Mouse (Mus musculus): ENCODE data around the gene Ctsc. TPM values are rescaled to one million over a fixed set of nuclear protein-coding genes. Genes with fewer than 3 reads are reported as not detected.
"Not testable (repeated sequence)": the region's sequence is repeated elsewhere in the genome, so short reads cannot be mapped to it uniquely, and the experiment has no call there.

The Ctsc gene
- 34.9 and 42.8 TPM in 2 replicates for polyA plus RNA-seq (2012; rRNA removed)

DNA sequence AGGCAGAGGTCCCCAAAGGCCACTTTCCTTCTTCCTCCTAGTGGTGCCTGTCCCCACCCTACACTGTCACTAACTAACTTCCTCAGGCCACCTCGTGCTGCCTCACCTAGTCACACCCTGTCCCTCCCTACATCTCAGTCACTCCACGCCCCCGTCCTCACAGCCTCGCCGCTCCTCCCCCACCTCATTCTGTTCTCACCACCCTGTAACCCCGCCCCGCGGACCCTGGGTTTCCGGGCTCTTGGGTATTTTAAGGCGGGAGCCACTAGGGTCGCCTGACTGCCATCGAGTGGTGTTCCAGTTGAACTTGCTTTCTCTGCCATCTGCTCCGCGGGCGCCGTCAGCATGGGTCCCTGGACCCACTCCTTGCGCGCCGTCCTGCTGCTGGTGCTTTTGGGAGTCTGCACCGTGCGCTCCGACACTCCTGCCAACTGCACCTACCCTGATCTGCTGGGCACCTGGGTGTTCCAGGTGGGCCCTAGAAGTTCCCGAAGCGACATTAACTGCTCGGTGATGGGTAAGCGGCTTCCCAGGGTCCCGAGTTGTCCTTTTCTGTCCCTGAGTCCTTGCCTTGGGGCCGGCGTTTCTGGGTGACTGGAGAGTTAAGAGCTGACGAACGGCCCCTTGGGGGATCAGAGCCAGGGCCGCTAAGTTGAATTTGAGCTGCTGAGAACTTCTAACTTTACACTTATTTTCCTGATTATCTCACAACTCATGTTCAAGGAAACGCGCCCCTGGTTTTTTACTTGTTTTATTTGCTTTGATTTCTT, at the start of gene Ctsc:
Gene Ctsc (plus strand): TSS at position 228 of the 770 bp plus-strand sequence.
- DNase-seq (ENCODE audit: low spot score), result peak; percentile 65

- no peak for DNase-seq (ENCODE audit: low spot score)
Measured at GRCm38 (mm10) chr7:88229051-88229450, 48.8 kb upstream of the Ctsc start.

DNA sequence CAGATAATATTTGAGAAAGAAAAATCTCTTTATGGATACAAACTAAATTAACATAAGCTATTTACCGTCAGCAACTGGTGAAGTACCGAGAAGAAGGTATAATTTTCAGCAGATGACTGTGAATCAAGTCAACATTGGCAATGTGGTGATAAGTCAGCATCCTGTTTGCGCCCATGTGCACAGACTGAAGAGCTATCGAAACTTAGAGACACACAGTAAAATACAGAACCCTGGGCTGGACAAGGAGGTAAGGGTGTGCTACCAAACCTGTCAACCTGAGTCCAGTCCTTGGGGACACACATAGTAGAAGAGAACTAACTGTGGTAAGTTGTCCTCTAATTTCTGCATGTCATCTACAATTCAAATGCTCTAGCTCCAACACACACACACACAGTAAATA, 47.8 kb upstream of the Ctsc start:
- no peak for DNase-seq (ENCODE audit: low spot score)

DNA sequence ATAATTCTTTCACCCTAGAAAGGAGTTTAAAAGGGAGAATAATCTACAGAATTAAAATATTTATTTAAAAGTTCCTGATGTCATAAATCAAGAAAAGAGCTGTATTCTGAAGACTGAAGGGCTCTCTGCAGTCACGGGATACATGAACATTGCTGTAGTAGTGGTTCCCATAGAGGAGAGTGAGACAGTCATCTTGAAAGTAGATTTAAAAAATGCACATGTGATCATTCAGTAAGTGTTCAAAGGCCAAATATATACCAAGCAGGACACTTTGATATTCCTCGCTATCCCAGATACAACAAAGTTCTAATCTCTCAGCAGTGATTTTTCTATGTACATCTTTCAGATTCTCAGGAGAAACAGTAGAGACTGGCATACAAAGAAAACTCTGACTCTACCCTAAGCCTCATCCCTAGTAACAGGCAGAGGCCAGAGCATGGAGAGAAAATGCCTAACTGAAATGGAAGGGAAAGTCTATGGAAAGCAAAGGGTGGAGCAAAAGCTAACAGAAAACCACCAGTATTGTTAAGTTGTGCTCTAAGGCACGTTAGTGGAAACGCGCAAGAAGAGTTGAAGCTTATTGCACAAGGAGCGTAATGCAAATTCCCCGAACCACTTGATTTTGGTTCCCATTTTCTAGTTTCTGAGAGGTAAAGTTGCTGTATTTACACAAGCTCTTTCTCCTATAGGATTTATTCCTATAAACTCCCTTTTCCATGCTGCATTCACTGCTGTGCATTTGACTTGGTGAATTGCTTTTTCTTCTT, 46.9 kb upstream of the Ctsc start:
- DNase-seq (ENCODE audit: low spot score), result no peak

GRCm38 (mm10) chr7:88243059-88243458, 34.8 kb upstream of the Ctsc start:
- DNase-seq (ENCODE audit: low spot score), result no peak

DNA sequence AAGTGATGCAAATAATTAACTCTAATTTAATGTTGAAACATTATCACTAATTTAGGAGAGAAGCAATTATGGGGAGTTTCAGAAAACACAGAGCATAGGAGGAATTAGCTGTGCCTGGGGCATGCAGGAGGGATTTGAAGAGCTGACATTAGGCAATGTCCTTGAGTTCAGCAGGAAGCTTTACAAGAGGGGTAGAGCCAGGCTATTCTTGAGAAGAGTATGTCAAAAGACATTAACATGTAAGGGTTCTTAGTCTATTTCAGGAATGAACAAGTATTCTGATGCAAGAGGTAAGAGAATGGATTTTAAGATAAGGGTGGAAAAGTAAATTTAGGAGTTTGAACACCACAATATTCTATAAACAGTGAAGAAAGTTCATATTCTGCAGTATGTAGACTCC, 33.4 kb upstream of the Ctsc start:
- DNase-seq (ENCODE audit: low spot score), result no peak

- not testable (repeated sequence) for DNase-seq (ENCODE audit: low spot score)
Measured at GRCm38 (mm10) chr7:88250380-88250779, 27.5 kb upstream of the Ctsc start.

DNA sequence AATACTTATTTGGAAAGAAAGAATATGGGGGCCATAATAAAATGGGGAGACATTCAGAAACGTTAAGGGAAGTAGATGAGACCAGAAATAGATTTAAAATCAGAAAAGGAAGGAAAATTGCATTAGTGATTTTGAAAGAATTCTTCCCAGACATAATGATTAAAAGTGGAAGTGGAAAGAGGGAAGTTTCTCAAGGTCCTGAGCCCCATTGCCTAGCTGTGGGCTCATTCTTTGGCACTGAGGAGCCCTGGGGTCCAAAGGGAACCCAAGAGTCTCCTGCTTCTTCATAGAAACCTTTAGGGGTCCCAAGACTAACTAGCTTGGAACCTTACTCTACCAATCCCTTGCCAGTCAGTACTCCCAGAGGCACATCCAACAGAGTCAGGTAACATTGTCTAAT, 26.4 kb upstream of the Ctsc start:
- DNase-seq (ENCODE audit: low spot score), result no peak

DNA sequence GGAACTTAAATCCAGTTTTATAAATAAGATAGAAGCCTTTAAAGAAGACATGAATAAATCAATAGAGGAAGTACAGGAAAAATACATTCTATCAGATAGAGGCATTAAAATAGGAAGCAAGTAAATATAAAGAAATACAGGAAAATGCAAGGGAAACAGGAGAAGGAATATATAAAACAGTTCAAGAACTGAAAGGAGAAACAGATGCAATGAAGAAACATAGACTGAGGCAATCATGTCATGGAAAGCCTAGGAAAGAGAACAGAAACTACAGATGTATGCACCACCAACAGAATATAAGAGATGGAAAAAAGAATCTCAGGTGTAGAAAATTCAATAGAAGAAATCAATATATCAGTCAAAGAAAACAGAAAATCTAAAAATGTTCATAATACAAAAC, 25.8 kb upstream of the Ctsc start:
- DNase-seq (ENCODE audit: low spot score), result no peak

DNA sequence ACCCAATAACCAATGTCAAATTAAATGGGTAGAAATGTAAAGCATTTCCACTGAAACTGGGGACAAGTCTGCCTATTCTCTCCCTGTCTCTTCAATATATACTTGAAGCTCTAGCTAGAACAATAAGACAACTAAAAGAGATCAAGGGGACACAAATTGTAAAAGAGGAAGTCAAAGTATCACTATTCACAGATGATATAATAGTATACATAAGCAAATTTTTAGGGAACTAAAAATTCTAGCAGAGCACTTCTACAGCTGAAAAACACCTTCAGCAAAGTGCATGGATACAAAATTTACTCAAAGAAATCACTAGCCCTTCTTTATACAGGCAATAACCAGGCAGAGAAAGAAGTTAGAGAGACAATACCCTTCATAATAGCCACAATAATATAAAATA, 23.0 kb upstream of the Ctsc start:
- no peak for DNase-seq (ENCODE audit: low spot score)

DNA sequence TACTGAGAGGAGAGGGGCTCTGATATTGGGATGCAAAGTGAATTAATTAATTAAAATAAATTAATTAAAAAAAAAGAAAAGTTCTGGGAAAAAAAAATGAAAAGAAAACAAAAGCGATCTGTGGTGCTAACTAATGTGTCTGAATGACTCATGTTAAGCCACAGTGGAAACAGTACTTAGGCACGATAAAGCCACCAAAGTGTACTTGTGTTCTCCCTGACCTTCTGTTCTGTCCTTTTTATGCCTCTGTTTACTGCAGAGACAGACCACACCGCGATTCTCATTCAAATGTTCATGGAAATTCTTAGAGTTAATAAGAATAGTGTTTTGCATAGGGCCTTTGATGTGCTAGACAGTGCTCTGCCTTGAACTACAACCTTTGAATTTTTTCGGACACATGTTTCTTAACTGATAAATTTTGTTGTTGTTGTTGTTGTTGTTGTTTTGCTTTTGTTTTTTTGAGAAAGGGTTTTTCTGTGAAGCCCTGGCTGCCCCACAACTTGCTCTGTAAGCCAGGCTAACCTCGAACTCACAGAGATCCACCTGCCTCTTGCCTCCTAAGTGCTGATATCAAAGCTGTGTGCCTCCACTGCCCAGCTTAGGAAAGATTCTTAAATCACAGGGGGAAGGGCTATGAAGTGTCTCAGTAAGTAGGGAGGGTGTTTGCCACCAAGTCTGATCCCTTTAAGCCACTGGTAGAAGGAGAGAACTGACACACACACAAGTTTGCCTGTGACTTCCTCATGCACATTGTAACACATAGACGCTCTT, 18.5 kb upstream of the Ctsc start:
- no peak for DNase-seq (ENCODE audit: low spot score)

DNA sequence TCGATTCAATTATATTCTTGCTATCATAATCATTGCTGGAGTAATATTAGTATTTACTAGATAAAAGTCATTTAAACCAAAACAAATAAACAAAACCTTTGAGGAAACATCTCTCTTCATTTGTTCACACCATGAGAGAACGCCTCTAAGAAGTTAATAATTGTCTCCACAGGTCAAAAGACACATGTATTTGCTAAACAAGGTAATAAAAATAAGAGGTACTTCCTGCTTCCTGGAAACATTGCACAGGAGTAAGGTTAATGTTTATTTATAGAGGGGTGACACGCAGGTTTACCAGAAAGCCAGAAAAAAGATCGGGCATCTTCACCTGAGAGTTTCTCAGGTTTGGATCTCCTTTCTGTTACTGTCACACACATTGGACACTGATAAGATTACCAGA, 16.1 kb upstream of the Ctsc start:
- no peak for DNase-seq (ENCODE audit: low spot score)

DNA sequence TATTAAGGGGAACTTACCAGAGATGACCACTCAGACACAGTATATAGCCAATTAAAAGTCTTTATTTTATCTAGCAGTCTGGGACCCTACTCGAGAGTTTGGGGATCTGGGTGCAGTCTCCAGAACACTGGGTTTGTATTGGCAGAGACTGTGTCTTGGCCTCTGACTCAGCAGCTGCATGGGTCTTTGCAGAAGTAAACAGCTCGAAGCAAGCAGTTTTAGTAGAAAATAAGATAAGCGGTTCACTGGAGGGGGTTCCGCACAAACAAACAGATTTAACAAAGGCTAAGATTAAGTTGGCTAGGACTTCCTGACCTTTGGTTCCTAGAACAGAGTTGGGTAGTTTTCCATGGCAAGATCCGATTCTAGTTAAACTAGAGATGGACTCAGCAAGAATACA, 13.0 kb upstream of the Ctsc start:
- no peak for DNase-seq (ENCODE audit: low spot score)

DNA sequence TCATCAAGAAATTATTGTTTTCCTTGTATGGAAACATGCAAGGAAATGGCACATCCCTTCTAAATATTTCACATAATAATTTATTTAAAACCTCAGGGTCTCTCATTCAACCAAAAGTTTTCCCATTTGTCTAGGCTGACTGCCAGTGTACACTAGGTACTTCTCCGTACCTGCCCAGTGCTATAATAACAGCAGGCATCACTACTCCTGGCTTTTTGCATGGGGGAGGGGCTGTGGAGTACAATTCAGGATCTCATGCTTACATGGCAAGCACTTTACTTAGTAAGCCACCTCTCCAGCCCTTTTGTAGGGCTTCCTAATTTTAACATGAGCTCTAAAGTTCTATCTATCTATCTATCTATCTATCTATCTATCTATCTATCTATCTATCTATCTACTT, 8.0 kb upstream of the Ctsc start:
- DNase-seq (ENCODE audit: low spot score), result no peak

- no peak for DNase-seq (ENCODE audit: low spot score)
Measured at GRCm38 (mm10) chr7:88271531-88271930, 6.4 kb upstream of the Ctsc start.

GRCm38 (mm10) chr7:88276914-88277765, 745 bp upstream of the Ctsc start:
- no peak for DNase-seq (ENCODE audit: low spot score)

DNA sequence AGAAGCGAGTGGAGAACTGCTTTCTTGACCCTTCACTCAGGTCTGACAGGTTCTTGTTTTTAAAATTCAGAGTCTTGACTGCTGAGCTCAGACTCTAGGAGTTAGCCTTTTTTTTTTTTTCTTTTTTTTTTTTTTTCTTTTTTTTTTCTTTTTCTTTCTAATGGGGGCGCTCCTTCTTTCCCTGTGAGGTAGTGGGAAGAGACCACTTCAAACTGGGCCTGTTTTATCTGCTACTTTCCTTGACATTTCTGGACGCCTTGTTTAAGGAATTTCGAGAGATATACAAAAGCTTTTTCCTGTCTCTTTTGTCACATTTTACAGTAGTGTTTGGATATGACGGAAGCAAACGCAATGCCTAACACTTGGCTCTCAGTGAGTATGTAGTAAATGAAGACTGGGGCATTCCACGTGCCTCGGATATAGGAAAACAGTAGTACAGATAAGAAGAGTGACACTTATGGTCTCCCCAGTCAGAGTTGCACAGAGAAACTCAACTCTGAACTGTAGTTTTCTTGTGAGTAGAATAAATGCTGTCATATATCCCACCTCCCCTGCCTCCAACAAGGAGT, 827 bp downstream of the Ctsc start:
- no peak for DNase-seq (ENCODE audit: low spot score)

DNA sequence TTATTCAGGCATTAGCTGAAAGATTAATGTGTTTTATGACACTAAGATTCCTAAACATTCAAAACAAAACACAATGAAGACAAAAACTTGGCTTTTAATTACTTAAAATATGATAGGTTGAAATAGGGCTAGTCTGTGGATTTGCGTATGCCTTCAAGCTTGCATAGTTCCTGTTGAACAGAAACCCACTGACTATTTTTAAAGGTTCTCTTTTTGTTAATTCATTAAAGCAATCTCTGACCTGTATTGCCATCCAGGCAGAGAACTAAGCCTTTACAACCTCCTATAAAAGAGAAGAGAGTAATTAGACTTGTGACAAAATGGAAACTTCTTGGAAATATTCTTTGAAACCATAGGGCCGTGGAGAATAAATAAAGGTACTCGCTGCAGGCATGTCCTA, 7.4 kb downstream of the Ctsc start:
- DNase-seq (ENCODE audit: low spot score), result no peak

DNA sequence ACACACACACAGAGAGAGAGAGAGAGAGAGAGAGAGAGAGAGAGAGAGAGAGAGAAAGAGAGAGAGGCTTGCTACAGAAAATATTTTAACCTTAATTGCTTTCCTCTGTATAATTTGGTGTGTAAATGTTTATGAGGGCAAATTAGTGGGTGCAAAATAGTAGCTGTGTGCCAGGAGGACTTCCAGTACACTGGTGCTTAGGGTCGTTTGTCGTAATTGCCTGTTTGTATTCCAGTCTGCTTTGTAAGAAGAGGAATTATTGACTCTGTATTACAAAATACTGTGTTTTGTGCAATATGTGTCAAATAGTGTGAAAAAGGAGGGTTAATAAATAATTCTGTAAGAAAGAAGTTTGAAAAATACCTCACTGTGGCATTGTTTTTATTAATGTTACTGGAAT, 13.2 kb downstream of the Ctsc start:
- DNase-seq (ENCODE audit: low spot score), result no peak

DNA sequence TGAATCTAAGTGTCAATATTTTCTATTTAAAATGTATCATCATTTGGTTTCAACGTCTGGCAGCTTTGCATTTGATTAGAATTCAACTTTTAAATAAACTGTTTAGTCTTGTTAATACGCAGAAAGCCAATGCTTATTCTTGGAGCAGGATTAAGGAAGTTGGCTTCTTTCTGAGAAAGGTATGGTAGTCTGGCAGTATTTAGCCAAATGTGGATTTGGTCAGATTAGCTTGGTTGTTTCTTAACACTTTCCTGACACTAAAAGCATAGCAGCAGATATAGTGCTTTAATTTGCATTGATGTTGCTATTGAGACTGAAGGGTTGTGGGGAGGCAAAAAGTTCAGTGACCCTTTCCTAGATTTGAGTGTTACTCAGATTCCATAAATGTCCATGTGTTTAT, 14.2 kb downstream of the Ctsc start:
- DNase-seq (ENCODE audit: low spot score), result no peak

DNA sequence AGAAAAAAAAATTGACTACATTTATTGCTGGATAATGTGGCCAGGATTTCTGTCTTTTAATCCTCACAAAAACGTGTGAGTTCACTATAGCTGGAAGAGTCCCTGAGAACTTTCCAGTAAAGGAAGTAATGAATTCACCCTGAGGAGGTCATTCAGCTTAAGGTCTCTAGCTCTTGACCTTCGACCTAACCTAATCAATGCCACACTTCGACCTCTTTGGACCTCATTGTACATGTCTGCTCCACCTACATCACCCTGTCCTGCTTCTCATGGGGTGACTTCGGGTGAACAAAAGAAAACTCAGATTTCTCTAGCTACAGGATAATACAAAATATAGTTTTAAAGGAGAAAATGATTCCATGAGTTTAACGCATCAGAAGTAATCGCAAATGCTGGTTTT, 16.0 kb downstream of the Ctsc start:
- DNase-seq (ENCODE audit: low spot score), result no peak
